Mouse (Mus musculus) forebrain, embryonic 16.5 days (tissue): ENCODE measurements around the gene Lonrf2. TPM values are rescaled to one million over a fixed set of nuclear protein-coding genes. Genes with fewer than 3 reads are reported as not detected.

Source experiments
- ATAC-seq: fragments of 200-750 bp; cut with Nextera tagmentation; 2 replicates; pipeline ENCODE4 v1.8.0; 2017; ENCODE audit warnings: mild to moderate bottlenecking, moderate library complexity
- H3K27ac ChIP-seq: fragments of 300-500 bp; sonication (generic); 2 replicates; pipeline ENCODE4 v1.5.1; 2014; ENCODE audit warnings: low read length, control low read depth
- H3K27me3 ChIP-seq: fragments of 300-500 bp; sonication (generic); replicated peaks from 2 replicates; pipeline ENCODE4 v1.6.1; 2014; ENCODE audit warnings: low read length; ENCODE audit not compliant: control insufficient read depth, insufficient read depth
- H3K36me3 ChIP-seq: fragments of 300-500 bp; sonication (generic); 2 replicates; pipeline ENCODE4 v1.6.1; 2014; ENCODE audit not compliant: control insufficient read depth, insufficient read depth
- H3K4me1 ChIP-seq: fragments of 300-500 bp; sonication (generic); replicated peaks from 2 replicates; pipeline ENCODE4 v1.6.1; 2014; ENCODE audit warnings: low read length; ENCODE audit not compliant: control insufficient read depth, insufficient read depth
- H3K4me2 ChIP-seq: fragments of 300-500 bp; sonication (generic); 2 replicates; pipeline ENCODE4 v1.6.1; 2014; ENCODE audit warnings: mild to moderate bottlenecking, low read length, control low read depth
- H3K4me3 ChIP-seq: fragments of 300-500 bp; sonication (generic); replicated peaks from 2 replicates; pipeline ENCODE4 v1.5.1; 2014; ENCODE audit warnings: mild to moderate bottlenecking, low read length, control low read depth
- H3K9ac ChIP-seq: fragments of 300-500 bp; sonication (generic); replicated peaks from 2 replicates; pipeline ENCODE4 v1.6.1; 2014; ENCODE audit warnings: low read depth, low read length, control low read depth
- H3K9me3 ChIP-seq: fragments of 300-500 bp; sonication (generic); 2 replicates; pipeline ENCODE4 v1.6.1; 2016; ENCODE audit warnings: low read length; ENCODE audit not compliant: control insufficient read depth
- WGBS: fragments of 180-500 bp; shearing (Covaris S2); extraction: QIAGEN DNeasy Blood & Tissue Kit; methylation state at CpG from one replicate; pipeline ENCODE4 v1.1.7; 2014; 5-methylcytosine and 5-hydroxymethylcytosine counted together
- polyA plus RNA-seq: library from polyadenylated mRNA; unstranded; fragments of >200 nt; fragmentation: Nextera tagmentation; extraction: Ambion mirVana; gene quantifications from 2 replicates; pipeline ENCODE4 v1.2.1, GENCODE M21; 2015

The Lonrf2 gene
- polyA plus RNA-seq, 1 experiment from 2014 or later, result 16.7 TPM

GRCm38 (mm10) chr1:38866242-38866641 lies 29.7 kb upstream of the Lonrf2 start:
- 85% methylated on average over 5 of the region's 5 CpGs for WGBS
- H3K36me3 ChIP-seq, result peaks cover 5% of the 10 kb centered on the region; the same call in 1 of the 2 replicates
- H3K9ac ChIP-seq, result no peak overlapping the region
- no peak overlapping the region for H3K4me2 ChIP-seq
- no peaks in the 10 kb centered on the region for H3K4me1 ChIP-seq
- no peak overlapping the region for H3K4me3 ChIP-seq
- no peak for ATAC-seq
- no peaks in the 10 kb centered on the region for H3K27me3 ChIP-seq
- no peak overlapping the region for H3K27ac ChIP-seq
- H3K9me3 ChIP-seq, result no peaks in the 10 kb centered on the region

- no peak overlapping the region for H3K27ac ChIP-seq
Observed at GRCm38 (mm10) chr1:38864341-38864740, 27.8 kb upstream of the Lonrf2 start.

GRCm38 (mm10) chr1:38862213-38862612 lies 25.7 kb upstream of the Lonrf2 start:
- Histone ChIP-seq H3K27me3 (no peaks in the 10 kb centered on the region), H3K4me3 (no peak overlapping the region), H3K27ac (no peak overlapping the region), H3K4me1 (no peaks in the 10 kb centered on the region), H3K9me3 (no peaks in the 10 kb centered on the region), H3K9ac (no peak overlapping the region), H3K4me2 (no peak overlapping the region), H3K36me3 (no peaks in the 10 kb centered on the region; the same call in 1 of the 2 replicates)
- ATAC-seq, result no peak
- WGBS, result 18% methylated on average over 4 of the region's 4 CpGs

More at GRCm38 (mm10) chr1:38864341-38864740, 27.8 kb upstream of the Lonrf2 start:
- no peak overlapping the region for H3K4me2 ChIP-seq
- ATAC-seq, result no peak
- WGBS, result 84% methylated on average over 9 of the region's 9 CpGs
- H3K4me3 ChIP-seq, result no peak overlapping the region
- no peaks in the 10 kb centered on the region for H3K9me3 ChIP-seq
- H3K36me3 ChIP-seq, result no peaks in the 10 kb centered on the region; the same call in 1 of the 2 replicates
- H3K27me3 ChIP-seq, result no peaks in the 10 kb centered on the region
- no peak overlapping the region for H3K9ac ChIP-seq
- H3K4me1 ChIP-seq, result no peaks in the 10 kb centered on the region

GRCm38 (mm10) chr1:38860867-38861524 lies 24.5 kb upstream of the Lonrf2 start:
- no peaks in the 10 kb centered on the region for H3K4me1 ChIP-seq
- 86% methylated on average over 9 of the region's 9 CpGs for WGBS
- H3K4me3 ChIP-seq, result no peak overlapping the region
- no peak overlapping the region for H3K27ac ChIP-seq
- H3K4me2 ChIP-seq, result no peak overlapping the region
- H3K9me3 ChIP-seq, result no peaks in the 10 kb centered on the region
- no peak overlapping the region for H3K9ac ChIP-seq
- ATAC-seq, result peak; percentile 36; the same call in 1 of the 2 replicates
- no peaks in the 10 kb centered on the region for H3K27me3 ChIP-seq
- H3K36me3 ChIP-seq, result no peaks in the 10 kb centered on the region

GRCm38 (mm10) chr1:38860207-38860606 lies 23.7 kb upstream of the Lonrf2 start:
- no peaks in the 10 kb centered on the region for H3K27me3 ChIP-seq
- no peak overlapping the region for H3K27ac ChIP-seq
- H3K4me2 ChIP-seq, result no peak overlapping the region
- WGBS, result 81% methylated on average over 5 of the region's 5 CpGs
- H3K9ac ChIP-seq, result no peak overlapping the region
- no peak overlapping the region for H3K4me3 ChIP-seq
- no peaks in the 10 kb centered on the region for H3K36me3 ChIP-seq
- no peaks in the 10 kb centered on the region for H3K4me1 ChIP-seq
- no peak for ATAC-seq
- no peaks in the 10 kb centered on the region for H3K9me3 ChIP-seq

GRCm38 (mm10) chr1:38856196-38856595 lies 19.7 kb upstream of the Lonrf2 start:
- Histone ChIP-seq H3K36me3 (no peaks in the 10 kb centered on the region), H3K4me1 (no peaks in the 10 kb centered on the region), H3K4me3 (no peak overlapping the region), H3K27me3 (no peaks in the 10 kb centered on the region), H3K4me2 (no peak overlapping the region), H3K9me3 (no peaks in the 10 kb centered on the region), H3K27ac (no peak overlapping the region), H3K9ac (no peak overlapping the region)
- 8% methylated on average over 3 of the region's 3 CpGs for WGBS
- ATAC-seq, result peak; percentile 50; the same call in 1 of the 2 replicates

GRCm38 (mm10) chr1:38852250-38852649 lies 15.7 kb upstream of the Lonrf2 start:
- no peak overlapping the region for H3K27ac ChIP-seq
- no peaks in the 10 kb centered on the region for H3K27me3 ChIP-seq
- H3K9me3 ChIP-seq, result no peaks in the 10 kb centered on the region
- no peaks in the 10 kb centered on the region for H3K36me3 ChIP-seq
- H3K9ac ChIP-seq, result no peak overlapping the region
- WGBS, result 59% methylated on average over 2 of the region's 2 CpGs
- no peak overlapping the region for H3K4me3 ChIP-seq
- ATAC-seq, result no peak
- no peak overlapping the region for H3K4me2 ChIP-seq
- H3K4me1 ChIP-seq, result peaks cover 15% of the 10 kb centered on the region

GRCm38 (mm10) chr1:38850650-38851049 lies 14.1 kb upstream of the Lonrf2 start:
- 89% methylated on average over 2 of the region's 2 CpGs for WGBS
- ATAC-seq, result no peak
- Histone ChIP-seq H3K4me1 (peaks cover 15% of the 10 kb centered on the region), H3K9ac (no peak overlapping the region), H3K36me3 (no peaks in the 10 kb centered on the region), H3K27me3 (no peaks in the 10 kb centered on the region), H3K9me3 (no peaks in the 10 kb centered on the region), H3K4me3 (no peak overlapping the region), H3K4me2 (no peak overlapping the region), H3K27ac (no peak overlapping the region)

- Histone ChIP-seq H3K4me2 (peak overlapping the region; percentile 54), H3K27me3 (no peaks in the 10 kb centered on the region), H3K27ac (peak overlapping the region; percentile 74; the same call in 1 of the 2 replicates), H3K4me3 (peak overlapping the region; percentile 39; the same call in 1 of the 2 replicates), H3K36me3 (no peaks in the 10 kb centered on the region), H3K4me1 (peaks cover 15% of the 10 kb centered on the region), H3K9ac (peak overlapping the region; percentile 35; the same call in 1 of the 2 replicates), H3K9me3 (no peaks in the 10 kb centered on the region)
- 21% methylated on average over 2 of the region's 2 CpGs for WGBS
- ATAC-seq, result peak; percentile 47; the same call in 1 of the 2 replicates
Observed at GRCm38 (mm10) chr1:38848451-38849289, 12.2 kb upstream of the Lonrf2 start.
